Mouse (Mus musculus) kidney, adult 2 months (tissue): ENCODE data around the gene Mrpl52. TPM values are rescaled to one million over a fixed set of nuclear protein-coding genes. Genes with fewer than 3 reads are reported as not detected.
A peak's percentile ranks its signal among the peaks of the same experiment; 100 is the strongest.

Experiments
- DNase-seq: peaks from one replicate; pipeline ENCODE4 v3.0.0; 2021
- H3K27ac ChIP-seq: fragments of 200-500 bp; 2 replicates; pipeline ENCODE4 v1.5.1; 2012; ENCODE audit warnings: low read depth, low read length, control low read depth, inconsistent platforms; ENCODE audit not compliant: insufficient read depth
- H3K27me3 ChIP-seq: fragments of 200-500 bp; replicated peaks from 2 replicates; pipeline ENCODE4 v1.6.1; 2012; ENCODE audit warnings: mild to moderate bottlenecking, moderate library complexity, low read length, inconsistent platforms; ENCODE audit not compliant: control insufficient read depth, insufficient read depth
- H3K36me3 ChIP-seq: fragments of 200-500 bp; 2 replicates; pipeline ENCODE4 v1.6.1; 2012; ENCODE audit warnings: mild to moderate bottlenecking, moderate library complexity, low read length, inconsistent platforms; ENCODE audit not compliant: control insufficient read depth, insufficient read depth
- H3K4me1 ChIP-seq: fragments of 200-500 bp; 2 replicates; pipeline ENCODE4 v1.6.1; 2011; ENCODE audit warnings: low read length; ENCODE audit not compliant: control insufficient read depth, insufficient read depth
- H3K4me3 ChIP-seq: fragments of 200-500 bp; 2 replicates; pipeline ENCODE4 v1.5.1; 2011; ENCODE audit warnings: mild to moderate bottlenecking, low read depth, low read length, control low read depth; ENCODE audit not compliant: insufficient read depth
- CTCF ChIP-seq: fragments of 200-500 bp; conservative IDR thresholded peaks from 2 replicates; pipeline ENCODE4 v1.5.1; 2011; ENCODE audit warnings: low read depth, mild to moderate bottlenecking, control low read depth, low read length, moderate library complexity, mixed read lengths; ENCODE audit not compliant: insufficient read depth, insufficient read length
- POLR2A ChIP-seq: fragments of 200-500 bp; IDR thresholded peaks from one replicate; pipeline ENCODE4 v1.6.1; 2011; ENCODE audit warnings: low read depth, low read length, control low read depth
- WGBS: fragments of 180-500 bp; shearing (Covaris S2); methylation state at CpG from one replicate; pipeline ENCODE4 v1.1.7; 2018; 5-methylcytosine and 5-hydroxymethylcytosine counted together
- polyA plus RNA-seq: library from polyadenylated mRNA; depleted of rRNA; stranded (reverse); fragments of >200 nt; gene quantifications from 2 replicates; pipeline ENCODE4 v1.2.3, GENCODE M21; 2012

Mrpl52 gene
- polyA plus RNA-seq, 1 experiment, result 425 TPM

DNA sequence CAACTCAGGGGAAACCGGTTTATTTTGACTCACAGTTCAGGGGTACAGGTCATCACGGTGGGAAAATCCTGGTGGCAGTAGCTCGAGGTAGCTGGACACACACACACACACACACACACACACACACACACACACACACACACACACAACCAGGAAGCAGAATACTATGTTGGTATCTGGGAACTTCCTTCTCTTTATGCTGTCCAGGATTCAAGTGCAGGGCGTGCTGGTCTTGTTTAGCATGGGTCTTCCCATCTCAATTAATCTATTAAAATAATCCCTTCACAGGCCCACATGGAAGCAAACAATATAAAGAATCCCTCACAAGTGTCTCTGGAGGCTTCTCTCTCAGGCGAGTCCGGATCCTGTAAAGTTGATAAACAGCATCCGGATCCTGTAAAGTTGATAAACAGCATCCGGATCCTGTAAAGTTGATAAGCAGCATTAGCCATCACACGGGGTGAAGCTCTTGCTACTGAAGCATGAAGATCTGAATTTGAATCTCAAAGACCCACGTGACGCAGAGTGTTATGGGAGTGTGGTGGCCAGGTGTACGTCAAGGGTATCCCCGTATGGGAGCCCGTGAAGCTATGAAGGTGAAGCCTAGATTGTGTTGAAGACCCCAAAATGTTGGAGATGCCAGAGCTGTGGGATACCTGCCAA lies 31.3 kb downstream of the Mrpl52 start:
- H3K4me1 ChIP-seq, result no peaks in the 10 kb centered on the region
- DNase-seq, result peak; percentile 33
- H3K4me3 ChIP-seq, result no peak overlapping the region
- no peak overlapping the region for H3K27ac ChIP-seq
- TF ChIP-seq POLR2A (no peak), CTCF (no peak)
- 68% methylated on average over 14 of the region's 14 CpGs for WGBS
- H3K27me3 ChIP-seq, result no peaks in the 10 kb centered on the region
- H3K36me3 ChIP-seq, result no peaks in the 10 kb centered on the region

- no peak for DNase-seq
- no peaks in the 10 kb centered on the region for H3K36me3 ChIP-seq
- no peak for TF ChIP-seq CTCF
- no peak overlapping the region for H3K27ac ChIP-seq
- no peaks in the 10 kb centered on the region for H3K27me3 ChIP-seq
- peaks cover 4% of the 10 kb centered on the region for H3K4me1 ChIP-seq
- no peak overlapping the region for H3K4me3 ChIP-seq
- 75% methylated on average over 4 of the region's 4 CpGs for WGBS
Measured at GRCm38 (mm10) chr14:54462146-54462545, 35.4 kb downstream of the Mrpl52 start.

DNA sequence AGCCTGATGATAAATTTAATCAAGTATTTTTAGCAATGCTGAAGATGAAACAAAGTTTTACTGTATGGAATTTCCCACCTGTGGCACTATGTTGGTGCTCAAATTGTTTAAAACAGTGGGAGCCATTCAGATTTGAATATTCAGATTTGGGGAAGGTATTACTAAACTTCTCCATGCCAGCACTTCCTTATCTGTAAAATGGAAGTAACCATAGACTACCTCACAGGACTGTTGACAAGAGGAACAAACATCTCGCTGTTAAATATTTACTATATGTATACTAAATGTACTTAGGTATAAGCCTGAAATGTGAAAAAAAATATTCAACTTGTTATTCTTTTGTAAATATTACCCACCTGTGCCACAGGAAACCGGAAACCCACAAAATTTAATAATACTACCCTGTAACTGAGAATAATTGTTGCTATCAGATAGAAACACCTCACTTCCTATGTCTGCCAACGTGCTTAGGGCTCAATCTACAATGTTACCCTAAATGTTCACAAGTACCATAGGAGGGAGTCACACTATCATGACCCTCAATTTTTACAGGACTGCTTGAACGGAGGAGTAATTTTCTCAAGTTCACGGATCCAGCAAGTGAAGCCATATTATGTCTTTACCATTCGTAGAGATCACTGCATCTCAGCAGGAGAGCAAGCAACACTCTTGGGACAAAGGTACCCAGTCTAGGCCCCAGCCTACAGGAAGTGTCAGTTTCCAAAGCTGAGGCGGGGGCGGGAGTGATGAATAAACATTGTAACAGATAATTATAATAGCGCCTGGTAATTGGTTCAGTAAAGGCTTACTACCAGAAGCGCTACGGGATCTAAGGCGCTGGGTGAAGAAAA lies 36.6 kb downstream of the Mrpl52 start:
- H3K27ac ChIP-seq, result peak overlapping the region; percentile 64
- peaks cover 4% of the 10 kb centered on the region; the same call in 1 of the 2 replicates for H3K36me3 ChIP-seq
- DNase-seq, result no peak
- 16% methylated on average over 12 of the region's 12 CpGs for WGBS
- peaks cover 4% of the 10 kb centered on the region for H3K4me1 ChIP-seq
- H3K4me3 ChIP-seq, result peak overlapping the region; percentile 86
- TF ChIP-seq POLR2A (no peak), CTCF (no peak)
- H3K27me3 ChIP-seq, result no peaks in the 10 kb centered on the region

GRCm38 (mm10) chr14:54463959-54464292 lies 37.2 kb downstream of the Mrpl52 start, which contains the start of gene Lrp10:
TSS of gene Lrp10 (plus strand) at chr14:54464137.
- H3K27me3 ChIP-seq, result no peaks in the 10 kb centered on the region
- TF ChIP-seq POLR2A (peak; percentile 15), CTCF (no peak)
- WGBS, result under 1% methylated on average over 35 of the region's 35 CpGs
- peaks cover 4% of the 10 kb centered on the region for H3K4me1 ChIP-seq
- H3K36me3 ChIP-seq, result peaks cover 4% of the 10 kb centered on the region; the same call in 1 of the 2 replicates
- H3K4me3 ChIP-seq, result peak within 1 kb of the TSS; percentile 86
- H3K27ac ChIP-seq, result peak within 1 kb of the TSS; percentile 64
- peak; percentile 94 for DNase-seq

DNA sequence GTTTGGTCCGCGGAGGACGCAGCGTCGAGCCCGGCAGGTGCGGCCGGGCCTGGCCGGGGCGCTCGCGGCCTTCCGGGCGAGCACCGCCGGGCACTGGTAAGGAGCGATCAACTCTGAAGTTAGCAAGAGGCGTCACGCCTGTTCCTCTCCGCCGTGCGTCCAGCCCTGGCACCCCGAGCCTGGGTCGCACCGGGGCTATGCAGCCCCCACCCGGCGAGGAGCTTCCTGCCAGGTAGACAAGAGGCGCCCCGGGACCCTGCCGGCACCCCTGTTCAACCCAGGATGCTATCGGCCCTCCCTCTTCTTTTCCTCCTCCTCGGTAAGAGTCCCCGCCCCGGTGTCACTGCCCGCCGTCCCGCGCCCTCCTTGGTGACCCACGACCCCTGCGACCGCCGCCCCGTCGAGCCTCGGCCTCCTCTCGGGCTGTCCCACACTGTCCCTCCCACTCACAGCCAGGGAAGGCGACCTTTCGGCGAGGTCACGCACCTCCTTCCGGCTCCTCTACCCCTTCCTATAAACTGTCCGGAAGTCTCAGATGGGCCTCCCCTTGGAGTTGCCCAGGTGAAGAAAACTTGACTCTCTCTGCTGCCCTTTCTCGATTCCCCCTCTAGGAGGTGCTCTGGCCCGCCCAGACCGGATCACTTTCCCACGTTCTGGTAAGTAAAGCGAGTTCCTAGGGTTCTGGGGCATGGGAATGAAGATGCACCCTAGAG lies 37.7 kb downstream of the Mrpl52 start:
- TF ChIP-seq CTCF (peak; percentile 66), POLR2A (no peak)
- WGBS, result 2% methylated on average over 45 of the region's 57 CpGs
- Histone ChIP-seq H3K4me3 (peak overlapping the region; percentile 86), H3K27ac (peak overlapping the region; percentile 49), H3K27me3 (no peaks in the 10 kb centered on the region), H3K4me1 (peaks cover 4% of the 10 kb centered on the region), H3K36me3 (peaks cover 4% of the 10 kb centered on the region; the same call in 1 of the 2 replicates)
- peak; percentile 89 for DNase-seq

DNA sequence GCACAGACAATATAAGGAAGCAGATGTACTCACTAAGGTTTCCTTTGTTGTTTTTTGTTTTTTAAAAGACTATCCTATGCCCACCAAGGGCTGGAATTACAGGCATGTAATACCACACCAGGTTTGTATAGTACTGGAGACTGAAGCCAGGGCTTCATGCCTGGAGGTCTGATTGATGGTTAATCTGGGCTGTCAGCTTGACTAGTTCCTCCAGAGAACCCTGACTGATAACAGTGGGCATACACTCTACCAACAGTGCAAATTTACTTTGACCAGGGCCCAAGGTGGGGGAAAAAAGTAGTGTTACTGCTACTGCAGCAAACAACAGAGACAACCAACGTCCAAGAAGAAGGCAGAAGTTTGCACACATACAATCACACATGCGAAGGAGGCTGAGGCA lies 44.8 kb downstream of the Mrpl52 start:
- Histone ChIP-seq H3K27me3 (no peaks in the 10 kb centered on the region), H3K27ac (no peak overlapping the region), H3K4me1 (no peaks in the 10 kb centered on the region), H3K36me3 (peaks cover 4% of the 10 kb centered on the region; the same call in 1 of the 2 replicates), H3K4me3 (no peak overlapping the region)
- no peak for DNase-seq
- TF ChIP-seq CTCF (no peak), POLR2A (no peak)
- 93% methylated on average over 2 of the region's 2 CpGs for WGBS
